Mouse (Mus musculus): Measurements from ENCODE around the gene Gm4340.

- no peak for TF ChIP-seq EP300 (IDR thresholded peaks at IDR 0.05; ENCODE audit: low read depth)
- no peak for TF ChIP-seq CTCF (IDR thresholded peaks at IDR 0.05; ENCODE audit: low read depth)
Observed at GRCm38 (mm10) chr10:104214527-104214926, 20.7 kb downstream of the Gm4340 start.

Measured in heart, postnatal 0 days (tissue).